Mouse (Mus musculus) spleen, postnatal 14 days (tissue): ENCODE measurements around the gene Hoxa3.

ENCODE experiments used
- DNase-seq, 2 experiments: peaks; one replicate each; pipeline ENCODE4 v3.0.0; 2021 to 2022; ENCODE audit warnings: low spot score in 2 of 2

Gene Hoxa3

DNA sequence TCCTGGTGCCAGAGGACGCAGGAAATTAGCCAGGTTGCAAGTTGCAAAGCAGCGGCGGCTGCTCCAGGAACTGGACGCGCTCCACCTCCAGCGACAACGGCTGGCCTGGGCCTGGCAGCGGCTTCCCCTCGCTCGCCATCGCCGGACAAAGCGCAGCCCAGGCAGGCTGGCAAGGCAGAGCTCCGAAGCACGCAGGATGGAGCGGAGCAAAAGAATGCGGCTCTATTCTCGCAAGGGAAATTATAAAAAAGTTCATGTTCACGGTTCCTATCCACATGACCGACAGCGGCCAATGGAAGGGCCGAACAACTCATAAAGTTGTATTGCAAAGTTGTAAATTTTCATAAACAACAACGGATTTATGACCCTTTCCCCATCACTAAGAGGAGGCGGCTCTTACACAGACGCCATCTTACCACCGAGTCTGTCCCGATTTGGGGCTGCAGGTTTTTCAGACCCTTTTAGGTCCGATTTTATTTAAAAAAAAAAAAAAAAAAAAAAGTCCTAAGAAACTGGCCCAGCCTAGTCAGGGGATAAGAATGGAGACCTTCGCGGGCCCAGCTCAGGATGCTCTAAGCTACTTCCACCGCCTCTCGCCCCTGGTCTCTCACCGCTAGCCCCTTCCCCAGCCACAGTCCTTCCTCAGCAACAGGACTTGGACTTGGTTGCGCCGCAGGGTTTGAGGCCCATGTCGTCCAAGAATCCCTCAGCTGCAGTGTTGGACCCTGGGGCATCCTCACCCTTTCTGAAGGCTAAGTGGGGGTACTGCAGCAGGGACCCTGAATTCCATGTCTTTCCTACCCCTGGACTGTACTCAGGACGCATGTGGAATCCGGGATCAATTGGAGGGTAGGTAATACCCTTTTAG, at the start of gene Hoxa3, which contains the start of gene Gm28308:
Gene Hoxa3 (minus strand): TSS at position 218 of the 868 bp plus-strand sequence.
Gene Gm28308 (minus strand): TSS at position 221 of the 868 bp plus-strand sequence.
- no peak for DNase-seq

DNA sequence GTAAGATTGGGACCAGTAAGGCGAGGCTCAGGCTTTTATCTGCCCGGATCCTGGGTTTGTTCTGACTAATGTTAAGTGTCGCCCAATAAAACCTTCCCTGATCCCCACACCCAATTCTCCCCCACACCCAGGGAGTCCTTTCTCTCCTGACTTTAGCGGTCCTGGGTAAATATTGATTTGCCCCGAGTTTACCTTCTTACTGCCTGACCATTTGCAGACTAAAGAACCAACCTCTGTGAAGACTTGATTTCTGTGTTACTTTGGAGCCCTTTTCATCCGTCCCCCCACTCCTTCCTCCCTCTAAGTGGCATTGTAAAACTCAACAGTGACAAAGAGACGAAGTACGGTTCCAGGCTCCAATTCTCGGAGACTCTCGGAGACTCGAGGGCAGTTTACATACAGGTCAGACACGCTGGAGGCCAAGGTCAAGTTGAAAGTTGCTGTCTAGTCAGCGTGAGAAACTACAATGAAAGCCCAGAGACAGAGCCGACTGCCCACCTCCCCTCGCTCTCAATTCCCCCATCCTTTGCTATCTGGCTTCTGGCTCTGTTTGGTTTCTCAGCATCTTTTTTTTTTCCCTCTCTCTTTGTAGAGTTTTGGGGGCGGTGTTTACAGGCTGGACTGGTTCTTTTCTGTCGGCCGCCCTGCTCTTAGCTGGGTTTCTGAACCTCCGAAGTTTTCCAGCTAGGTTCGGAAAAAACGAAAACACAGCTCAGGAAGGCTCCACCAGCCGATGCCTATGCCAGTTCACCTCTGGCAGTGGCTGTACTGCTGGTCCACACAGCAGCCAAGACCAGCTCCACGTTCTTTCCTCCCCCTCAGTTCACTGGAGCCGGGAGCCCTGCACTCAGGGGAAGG, 49.6 kb upstream of the Hoxa3 start:
- no peak for DNase-seq

DNA sequence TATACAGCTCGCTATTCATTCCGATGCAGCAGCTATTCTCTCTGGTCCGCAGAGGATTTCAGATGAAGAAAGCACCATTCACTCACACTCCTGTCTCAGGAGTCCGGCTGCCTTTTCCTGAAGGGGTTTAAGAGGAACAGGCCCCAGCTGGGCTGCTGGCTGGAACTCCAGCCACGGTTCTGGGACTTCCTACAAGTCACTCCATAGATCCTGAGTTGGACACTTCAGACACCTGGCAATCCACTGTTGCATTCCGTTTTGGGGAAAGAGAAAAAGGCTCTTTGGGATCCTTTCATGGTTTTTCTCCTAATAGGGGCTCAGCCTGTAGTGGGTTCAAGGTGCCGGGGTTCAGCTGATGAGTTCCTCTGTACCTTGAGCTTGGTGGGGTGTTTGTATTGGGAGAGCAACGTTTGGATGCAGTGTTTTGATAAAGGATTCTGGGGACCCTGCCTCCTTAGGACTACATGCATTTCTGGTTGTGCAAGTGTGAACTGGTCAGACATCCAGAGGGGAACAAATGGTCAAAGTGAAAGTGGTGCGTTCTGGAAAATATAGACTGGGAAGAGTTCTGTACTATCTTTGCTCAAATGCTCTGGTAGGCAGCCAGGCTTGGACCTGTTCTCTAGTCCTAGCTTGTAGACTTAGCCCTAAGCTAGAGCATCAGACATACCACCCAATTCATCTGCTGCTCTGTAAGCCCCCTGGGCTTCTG, 48.8 kb upstream of the Hoxa3 start:
- DNase-seq, result no peak

DNA sequence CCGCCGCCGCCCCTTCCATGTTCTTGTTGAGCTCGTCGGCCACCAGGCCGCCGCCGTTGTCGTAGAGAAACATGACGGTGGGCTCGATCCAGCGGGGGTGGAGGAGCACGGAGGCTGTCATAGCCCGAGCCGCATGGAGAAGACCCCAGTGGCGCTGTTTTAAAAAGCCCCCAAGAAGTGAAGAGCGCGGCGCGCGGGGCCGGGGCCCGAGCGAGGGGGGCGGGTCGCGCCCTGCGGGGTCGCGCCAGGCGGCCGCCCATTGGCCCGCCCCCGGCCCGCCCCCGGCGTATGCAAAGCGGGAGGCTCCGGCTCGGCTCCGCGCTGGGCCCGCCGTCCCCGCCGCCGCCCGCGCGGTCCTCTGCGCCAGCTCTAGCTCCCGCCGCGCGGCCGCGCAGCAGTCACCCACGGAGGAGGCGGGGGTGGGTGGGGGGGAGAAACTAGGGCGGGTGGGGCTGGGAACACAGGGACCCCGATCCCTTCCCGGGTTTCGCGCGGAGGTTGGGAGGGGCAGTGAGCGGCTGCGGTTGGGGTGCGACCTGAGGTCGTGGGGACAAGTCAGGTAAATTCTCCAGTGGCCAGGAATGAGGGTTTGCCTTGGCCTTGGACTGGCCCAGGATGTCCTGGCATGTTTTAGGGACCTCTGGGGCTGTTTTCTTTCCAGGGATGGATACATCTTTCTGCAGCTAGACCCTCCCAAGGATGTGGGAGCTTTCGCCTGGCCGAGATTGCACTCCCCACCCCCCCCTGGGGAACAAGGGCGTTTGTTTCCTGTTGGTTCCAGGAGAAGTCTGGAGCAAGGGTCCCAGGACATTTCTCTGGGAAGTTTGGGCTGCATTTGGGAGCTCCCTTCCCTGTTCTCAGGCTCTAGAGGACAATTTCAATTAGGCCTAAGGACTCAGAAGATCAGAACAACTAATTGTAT, 47.8 kb upstream of the Hoxa3 start, which contains the start of gene Hoxa13:
Gene Hoxa13 (minus strand): TSS at position 227 of the 922 bp plus-strand sequence.
- no peak for DNase-seq

DNA sequence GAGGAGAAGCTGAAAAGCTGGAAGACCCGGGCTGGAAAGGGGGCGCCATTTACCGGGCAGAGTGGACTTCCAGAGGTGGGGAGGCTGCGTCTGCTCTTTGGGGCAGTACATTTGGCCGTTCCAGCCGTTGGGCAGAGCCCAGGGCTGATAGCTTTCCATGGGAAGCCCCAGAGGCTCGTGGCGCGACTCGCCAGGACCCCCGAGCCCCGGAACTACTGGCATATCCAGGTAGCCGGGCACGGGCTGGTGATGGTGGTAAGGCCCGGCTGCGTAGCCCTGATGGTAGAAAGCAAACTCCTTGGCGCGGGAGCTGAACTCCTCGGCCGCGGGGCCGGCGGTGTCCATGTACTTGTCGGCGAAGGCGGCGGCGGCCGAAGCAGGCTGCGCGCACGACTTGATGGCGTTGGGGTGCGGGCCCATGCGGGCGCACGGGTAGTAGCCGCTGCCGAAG, 46.7 kb upstream of the Hoxa3 start:
- no peak for DNase-seq

DNA sequence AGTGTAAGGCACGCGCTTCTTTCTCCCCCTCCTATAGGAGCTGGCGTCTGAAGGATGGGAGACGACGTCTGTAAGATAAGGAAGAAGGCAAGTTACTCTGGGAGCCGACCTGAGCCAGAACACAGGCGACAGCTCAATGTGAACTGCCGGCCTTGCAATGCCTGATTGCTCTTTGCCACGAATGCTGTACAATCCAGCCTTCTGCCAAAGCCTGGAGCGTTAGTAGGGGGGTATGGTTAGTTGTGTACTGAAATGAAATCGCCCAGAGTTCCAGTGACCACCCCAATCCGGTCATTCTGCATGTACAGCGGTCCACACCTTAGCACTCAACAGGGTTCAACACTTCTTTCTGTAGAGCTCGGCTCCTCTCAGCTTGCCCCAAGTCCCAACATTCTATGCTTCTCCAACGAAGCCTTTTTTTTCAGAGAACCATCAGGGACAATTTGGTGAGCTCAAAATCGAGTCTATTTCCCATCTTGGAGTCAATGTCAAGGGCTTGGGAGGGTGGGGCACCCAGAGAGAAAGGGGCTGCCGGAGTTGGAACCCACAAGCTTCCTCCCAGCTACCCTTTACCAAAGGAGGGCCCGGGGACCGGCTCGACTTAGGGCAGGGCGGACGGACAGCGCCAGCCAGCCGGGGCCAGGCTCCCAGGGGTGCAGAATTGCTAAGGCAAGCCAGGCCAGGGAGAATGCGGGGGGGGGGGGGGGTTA, 46.1 kb upstream of the Hoxa3 start:
- no peak for DNase-seq

DNA sequence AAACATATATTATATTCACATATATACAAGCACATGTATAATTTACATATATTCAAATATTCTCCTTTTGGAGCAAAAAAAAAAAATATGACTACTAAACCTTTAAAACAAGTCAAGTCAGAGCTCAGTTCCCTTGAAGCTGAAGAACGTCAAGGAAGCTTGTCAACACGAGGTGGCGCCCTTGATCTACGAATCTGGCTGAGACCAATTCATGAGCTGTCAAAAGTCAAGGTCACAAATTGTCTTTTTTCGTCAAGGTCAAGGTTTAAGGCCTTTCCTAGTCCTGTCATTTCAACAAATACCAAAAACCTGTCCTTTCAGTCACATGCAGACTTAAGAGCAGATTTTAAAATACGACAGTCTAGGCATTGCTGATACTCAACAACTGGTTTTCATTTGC, 43.8 kb upstream of the Hoxa3 start:
- DNase-seq, result peak; percentile 40 to 73

DNA sequence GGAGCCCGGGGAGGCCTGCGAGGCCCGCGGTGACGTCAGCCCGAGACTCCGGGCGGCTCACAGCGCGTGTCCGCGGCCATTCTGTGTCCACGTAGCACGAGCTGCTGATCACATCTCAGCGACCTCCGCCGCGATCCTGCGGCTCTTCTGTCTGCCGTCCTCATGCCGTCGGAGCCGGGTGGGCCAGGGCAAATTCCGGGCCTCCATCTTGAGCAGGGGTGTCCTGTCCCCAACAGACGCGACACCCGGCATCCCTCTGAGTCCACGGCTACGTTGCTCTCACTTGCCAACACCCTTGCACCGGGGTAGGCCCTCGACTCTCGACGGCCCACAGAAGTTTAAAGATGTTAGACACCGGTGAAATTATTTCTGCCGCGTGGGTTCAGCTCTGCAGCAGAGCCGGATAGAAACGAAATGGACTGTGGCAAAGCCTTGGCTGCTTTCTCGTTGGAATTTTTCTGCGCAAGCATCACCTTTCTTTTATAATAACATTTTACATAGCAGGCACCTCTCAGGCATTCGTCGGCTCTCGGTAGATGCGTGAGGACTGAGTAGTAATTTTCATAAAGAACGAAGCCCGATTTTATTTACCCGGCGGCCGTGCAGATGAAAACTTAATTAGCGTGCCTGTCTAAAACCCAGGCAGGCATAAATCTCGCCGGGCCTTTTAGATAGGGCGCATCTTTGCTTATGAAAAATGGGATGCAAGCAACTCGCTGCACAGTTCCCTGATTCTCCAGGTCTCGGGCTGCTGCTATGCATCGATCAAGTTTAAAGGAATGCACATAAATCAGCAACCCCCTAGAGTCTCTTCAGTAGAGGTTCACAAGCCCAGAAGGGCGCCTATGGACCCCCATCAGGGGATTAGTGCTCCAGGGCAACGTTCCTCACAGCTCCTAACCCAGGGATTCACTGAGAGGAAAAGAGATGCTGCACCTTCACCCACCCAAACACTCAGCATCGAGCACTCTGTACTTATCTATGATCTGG, 40.7 kb upstream of the Hoxa3 start:
- DNase-seq, result peak in 1 of 2 experiments; percentile 7

DNA sequence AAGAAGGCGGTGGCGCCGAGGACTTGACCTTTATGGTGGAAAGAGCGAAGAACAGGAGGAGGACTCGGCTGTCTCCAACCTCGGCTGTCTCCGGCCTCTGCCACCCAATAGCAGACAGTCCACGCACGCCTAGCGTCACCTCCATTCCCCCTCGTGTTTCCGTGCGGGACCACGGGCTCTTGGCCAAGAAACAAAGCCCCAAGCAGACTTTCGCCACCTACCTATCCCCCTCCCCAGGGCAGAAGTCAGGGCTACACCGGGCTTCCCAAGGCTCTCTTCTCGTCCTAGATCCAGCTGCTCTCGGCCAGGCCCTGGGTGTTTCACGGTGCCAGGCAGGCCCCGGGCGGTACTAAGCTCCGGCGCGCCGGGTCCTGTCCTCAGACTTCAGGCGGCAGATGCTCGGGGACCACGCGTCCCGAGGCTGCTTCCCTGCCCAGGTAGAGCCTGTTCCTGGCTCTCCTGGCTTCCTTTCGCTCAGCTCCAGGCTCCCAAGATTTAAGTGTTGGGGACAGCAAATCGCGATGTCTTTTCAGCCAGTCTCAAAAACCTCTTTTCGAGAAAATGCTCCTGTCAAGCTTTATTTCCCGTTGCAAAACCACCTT, 39.7 kb upstream of the Hoxa3 start:
- peak in 1 of 2 experiments; percentile 6 for DNase-seq

DNA sequence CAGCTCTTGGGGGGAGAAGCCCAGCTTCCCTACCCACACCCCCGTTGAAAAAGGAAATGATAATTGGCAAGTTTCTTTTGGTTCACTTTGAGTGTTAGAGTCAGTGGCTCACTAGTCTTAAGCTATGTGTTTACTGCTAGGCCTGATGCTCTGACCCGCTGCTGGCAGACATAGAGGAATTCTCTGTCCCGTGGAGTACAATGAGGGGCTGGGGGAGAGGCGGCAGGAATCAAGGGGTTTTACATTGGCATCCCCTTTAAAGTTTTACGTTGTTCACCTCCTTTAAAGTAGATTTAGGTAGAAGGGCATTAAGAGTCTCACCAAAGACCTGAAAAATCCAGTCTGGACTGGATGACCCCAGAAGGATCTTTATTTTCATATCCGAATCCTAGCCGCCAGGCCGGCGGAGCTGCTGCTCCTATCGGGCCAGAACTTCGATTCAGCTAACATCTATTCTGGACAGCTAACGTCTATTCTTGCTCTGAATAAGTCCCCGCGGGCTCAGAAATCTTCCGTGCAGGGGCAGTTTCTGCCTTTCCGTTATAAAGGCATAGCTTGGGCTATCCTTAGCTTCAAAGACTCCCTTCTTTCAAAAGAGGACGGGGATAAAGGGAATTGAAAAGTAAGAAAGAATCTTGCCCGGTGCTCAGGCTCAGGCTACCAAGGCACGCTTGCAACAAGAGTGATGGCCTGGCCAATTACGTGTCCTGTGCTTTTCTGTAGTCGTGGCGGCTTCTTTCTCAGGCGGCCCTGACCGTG, 39.1 kb upstream of the Hoxa3 start:
- peak in 1 of 2 experiments; percentile 1 for DNase-seq

DNA sequence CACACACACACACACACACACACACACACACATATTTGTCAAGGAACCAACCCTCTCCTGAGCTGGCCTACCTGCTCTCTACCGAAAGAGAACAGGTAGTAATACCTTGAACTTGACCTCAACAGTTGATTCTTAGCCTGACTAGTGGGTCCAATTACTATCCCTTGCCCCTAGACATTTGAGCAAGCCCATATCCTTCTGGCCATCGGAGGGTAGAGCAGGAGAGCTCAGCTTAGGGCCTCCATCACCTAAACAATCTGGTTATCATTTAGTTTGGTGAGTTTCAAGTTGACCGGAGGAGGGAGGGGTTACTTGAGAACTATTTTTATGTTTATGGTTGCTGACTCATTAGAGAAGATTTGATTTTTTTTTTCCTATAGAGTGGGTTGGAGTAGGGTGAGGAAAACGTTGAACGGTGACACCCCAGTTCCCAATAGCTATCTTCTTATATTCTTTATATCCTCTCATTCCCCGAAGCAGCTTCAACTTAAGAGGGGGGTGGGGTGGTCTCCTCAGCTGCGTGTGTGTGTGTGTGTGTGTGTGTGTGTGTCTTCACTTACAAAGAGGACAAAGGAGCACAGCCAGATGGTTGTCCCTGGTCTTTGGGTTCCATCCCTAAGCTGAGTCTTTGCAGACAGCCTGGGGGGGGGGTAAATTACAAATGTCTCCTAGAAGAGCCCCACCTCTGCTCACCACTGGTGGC, 38.2 kb upstream of the Hoxa3 start:
- peak in 1 of 2 experiments; percentile 1 for DNase-seq

DNA sequence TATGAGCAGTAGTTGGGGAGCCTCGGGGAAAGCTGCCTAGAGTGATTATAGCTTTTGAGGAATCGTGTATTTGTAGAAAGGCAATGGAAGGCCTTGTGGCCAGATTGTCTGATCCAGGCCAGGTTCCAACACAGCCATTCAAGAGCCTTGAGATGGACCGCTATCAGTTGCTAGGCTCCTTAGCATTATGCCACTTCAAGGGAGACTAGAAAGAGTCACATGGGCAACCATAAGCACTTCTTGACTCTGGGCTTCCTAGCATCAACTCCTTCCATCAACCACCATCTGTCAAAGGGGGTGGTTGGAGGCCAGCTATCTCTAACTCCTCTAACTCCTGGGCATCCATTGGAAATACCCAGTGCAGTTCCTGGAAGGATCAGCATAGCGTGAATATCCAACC, 36.7 kb upstream of the Hoxa3 start:
- DNase-seq, result peak in 1 of 2 experiments; percentile 1

DNA sequence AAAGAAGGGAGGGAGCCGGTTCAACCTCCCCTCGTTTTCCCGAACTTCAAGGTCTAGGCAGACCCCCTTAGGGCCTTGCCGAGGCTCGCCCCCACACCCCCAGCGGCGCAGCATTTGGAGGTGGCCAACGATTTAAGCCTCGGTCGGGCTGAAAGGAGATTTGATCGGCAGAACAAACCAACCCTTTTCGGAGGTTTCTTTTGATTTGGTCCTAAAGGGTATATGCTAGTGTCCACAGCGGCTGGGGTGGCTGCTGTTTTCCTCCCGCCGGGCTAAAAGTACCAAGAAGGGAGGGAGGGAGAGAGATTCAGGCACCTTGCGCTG, 36.2 kb upstream of the Hoxa3 start:
- DNase-seq, result peak in 1 of 2 experiments; percentile 4

DNA sequence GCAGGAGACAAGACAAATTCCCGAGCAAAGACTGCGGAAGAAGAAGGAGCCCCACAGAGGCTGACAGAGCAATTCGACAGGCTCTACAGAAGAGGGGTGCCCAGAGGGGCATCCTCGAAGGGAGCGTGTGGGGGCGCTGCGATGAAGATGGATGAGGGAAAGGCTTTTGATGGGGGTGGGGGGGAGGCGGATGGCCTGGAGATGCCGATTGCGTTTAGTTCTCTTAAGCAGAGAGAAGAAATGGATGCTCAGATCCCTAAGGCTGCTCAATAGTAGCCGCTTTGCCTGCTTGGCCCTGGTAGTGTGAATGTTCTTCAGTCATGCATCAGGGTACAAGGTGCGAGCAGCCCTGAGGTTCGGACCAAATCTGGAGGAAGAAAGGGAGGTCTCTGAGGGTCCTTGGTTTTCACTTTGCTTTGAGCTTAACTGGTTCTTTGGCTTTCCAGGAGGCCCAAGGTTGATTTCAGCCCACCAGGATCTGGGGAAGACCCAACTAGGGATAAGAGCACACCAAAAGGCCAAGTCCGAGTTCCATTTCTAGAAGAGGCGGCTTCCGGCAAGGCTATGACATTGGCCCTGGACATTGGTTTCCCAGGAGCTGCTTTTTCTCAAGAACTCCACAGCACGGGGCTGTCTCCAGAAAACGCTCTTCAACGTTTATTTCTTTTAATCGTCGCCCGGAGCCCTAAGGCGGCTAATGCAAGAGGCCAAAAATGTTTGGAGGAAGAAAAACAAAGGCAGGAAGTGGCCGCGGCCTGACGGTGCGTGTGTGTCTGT, 35.7 kb upstream of the Hoxa3 start:
- peak in 1 of 2 experiments; percentile 1 for DNase-seq

DNA sequence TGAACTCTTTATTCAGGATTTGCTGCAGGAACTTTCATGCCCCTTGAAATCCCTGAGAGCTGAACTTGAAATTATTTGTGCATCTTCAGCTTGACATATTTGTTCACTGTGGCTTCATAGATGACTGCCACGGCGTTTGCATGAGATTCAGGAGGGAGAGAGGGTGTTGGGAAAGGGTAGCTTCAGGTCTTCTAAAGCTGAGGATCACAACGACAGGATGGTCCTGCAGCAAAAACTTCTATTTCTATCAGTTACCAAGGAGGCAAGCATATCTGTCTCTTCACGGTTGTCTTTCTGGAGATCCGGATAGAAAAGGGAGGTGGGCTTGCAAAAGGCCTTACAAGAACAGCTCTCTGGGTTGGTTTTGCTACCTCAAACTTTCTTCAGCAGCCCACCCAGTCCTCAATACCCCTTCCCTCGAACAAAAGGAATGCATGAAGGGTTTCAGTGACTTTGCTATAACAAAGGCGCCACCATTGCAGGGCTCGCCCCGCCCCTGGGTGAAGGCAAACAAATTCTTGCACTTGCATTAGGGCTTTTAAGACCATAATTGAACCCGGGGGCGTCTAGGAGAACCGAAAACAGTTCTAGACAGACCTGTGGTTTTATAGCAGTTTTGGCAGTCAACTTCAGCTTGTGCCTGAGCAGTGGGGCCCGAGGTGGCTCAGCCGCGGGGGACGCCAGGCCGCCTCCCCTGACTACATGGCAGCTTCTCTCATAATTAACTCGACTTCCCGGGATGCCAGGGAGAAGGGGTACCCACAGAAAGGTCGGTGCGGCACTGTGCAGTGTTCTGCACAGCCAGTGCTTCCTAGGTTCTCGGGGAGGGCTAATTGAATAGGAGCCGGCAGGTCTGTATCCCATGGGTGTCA, 34.9 kb upstream of the Hoxa3 start:
- DNase-seq, result peak in 1 of 2 experiments; percentile 5
